Mouse (Mus musculus): Measurements from ENCODE around the gene Rnf25. TPM values are rescaled to one million over a fixed set of nuclear protein-coding genes. Genes with fewer than 3 reads are reported as not detected.

The Rnf25 gene
- 127 and 138 TPM in 2 replicates for polyA plus RNA-seq (2012; rRNA removed)

GRCm38 (mm10) chr1:74601267-74601962 lies at the start of gene Rnf25, which contains the start of gene Stk36:
Gene Rnf25, minus strand, starts transcription at chr1:74601397.
Gene Stk36, plus strand, starts transcription at chr1:74601445.
- peak; percentile 82 to 92 for DNase-seq (ENCODE audit: extremely low spot score in 1 of 2, low spot score in 1 of 2)

- no peak for DNase-seq (ENCODE audit: extremely low spot score in 1 of 2, low spot score in 1 of 2)
Observed at GRCm38 (mm10) chr1:74643926-74644325, 42.7 kb upstream of the Rnf25 start.

- DNase-seq (ENCODE audit: extremely low spot score in 1 of 2, low spot score in 1 of 2), result no peak
Observed at GRCm38 (mm10) chr1:74643524-74643923, 42.3 kb upstream of the Rnf25 start.

GRCm38 (mm10) chr1:74632734-74633133 lies 31.5 kb upstream of the Rnf25 start:
- DNase-seq (ENCODE audit: extremely low spot score in 1 of 2, low spot score in 1 of 2), result no peak

GRCm38 (mm10) chr1:74628001-74628400 lies 26.8 kb upstream of the Rnf25 start:
- DNase-seq (ENCODE audit: extremely low spot score in 1 of 2, low spot score in 1 of 2), result no peak

GRCm38 (mm10) chr1:74626076-74626475 lies 24.9 kb upstream of the Rnf25 start:
- DNase-seq (ENCODE audit: extremely low spot score in 1 of 2, low spot score in 1 of 2), result no peak

- DNase-seq (ENCODE audit: extremely low spot score in 1 of 2, low spot score in 1 of 2), result no peak
Observed at GRCm38 (mm10) chr1:74624183-74624582, 23.0 kb upstream of the Rnf25 start.

- DNase-seq (ENCODE audit: extremely low spot score in 1 of 2, low spot score in 1 of 2), result no peak
Observed at GRCm38 (mm10) chr1:74600501-74601266, 513 bp downstream of the Rnf25 start.

GRCm38 (mm10) chr1:74594434-74594833 lies 6.8 kb downstream of the Rnf25 start:
- no peak for DNase-seq (ENCODE audit: extremely low spot score in 1 of 2, low spot score in 1 of 2)

GRCm38 (mm10) chr1:74587773-74588445 lies 13.3 kb downstream of the Rnf25 start, which contains the start of the genes Zfp142 and Bcs1l:
Gene Zfp142, minus strand, starts transcription at chr1:74588246.
Gene Bcs1l, plus strand, starts transcription at chr1:74588289.
- DNase-seq (ENCODE audit: extremely low spot score in 1 of 2, low spot score in 1 of 2), result peak; percentile 99

- DNase-seq (ENCODE audit: extremely low spot score in 1 of 2, low spot score in 1 of 2), result peak in 1 of 2 experiments; percentile 85
Observed at GRCm38 (mm10) chr1:74587233-74587772, 13.9 kb downstream of the Rnf25 start.

- DNase-seq (ENCODE audit: extremely low spot score in 1 of 2, low spot score in 1 of 2), result no peak
Observed at GRCm38 (mm10) chr1:74584616-74585398, 16.4 kb downstream of the Rnf25 start.

GRCm38 (mm10) chr1:74582621-74583020 lies 18.6 kb downstream of the Rnf25 start:
- no peak for DNase-seq (ENCODE audit: extremely low spot score in 1 of 2, low spot score in 1 of 2)

GRCm38 (mm10) chr1:74569739-74570719 lies 31.2 kb downstream of the Rnf25 start:
- peak in 1 of 2 experiments; percentile 16 for DNase-seq (ENCODE audit: extremely low spot score in 1 of 2, low spot score in 1 of 2)

- no peak for DNase-seq (ENCODE audit: extremely low spot score in 1 of 2, low spot score in 1 of 2)
Observed at GRCm38 (mm10) chr1:74565834-74566233, 35.4 kb downstream of the Rnf25 start.

GRCm38 (mm10) chr1:74559061-74559460 lies 42.1 kb downstream of the Rnf25 start:
- DNase-seq (ENCODE audit: extremely low spot score in 1 of 2, low spot score in 1 of 2), result no peak

GRCm38 (mm10) chr1:74544184-74544583 lies 57.0 kb downstream of the Rnf25 start, which contains the start of gene Usp37:
Gene Usp37, minus strand, starts transcription at chr1:74544284.
- DNase-seq (ENCODE audit: extremely low spot score in 1 of 2, low spot score in 1 of 2), result no peak
